Mouse (Mus musculus): ENCODE measurements around the gene Dner.

DNA sequence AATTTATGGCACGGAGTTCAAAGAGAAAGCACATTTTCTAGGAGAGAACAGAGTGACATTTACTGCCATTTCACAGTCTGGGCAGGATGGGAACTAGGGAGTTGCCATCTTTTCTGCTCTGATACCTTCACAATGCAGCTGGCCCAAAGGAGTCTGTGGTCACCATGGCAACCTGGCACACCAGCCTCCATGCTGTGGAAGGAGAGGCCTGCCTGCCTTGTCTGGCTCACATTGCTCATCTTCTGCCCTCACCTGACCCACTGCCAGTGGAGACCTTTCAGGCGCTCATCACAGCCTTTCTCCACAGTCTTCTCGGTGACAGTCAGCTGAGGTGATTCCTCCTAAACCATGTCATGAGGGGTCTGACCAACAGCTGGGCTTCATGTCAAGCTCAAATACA lies 74.7 kb downstream of the Dner start:
- TF ChIP-seq POLR2A (IDR thresholded peaks at IDR 0.05; ENCODE audit: low read depth, low read length), result no peak
- TF ChIP-seq CTCF (IDR thresholded peaks at IDR 0.05; ENCODE audit: extremely low read depth, insufficient read length, insufficient replicate concordance, low read depth, low read length), result no peak
